25 mouse cellular contexts compared by ENCODE assay signal in the genomic region with DNA sequence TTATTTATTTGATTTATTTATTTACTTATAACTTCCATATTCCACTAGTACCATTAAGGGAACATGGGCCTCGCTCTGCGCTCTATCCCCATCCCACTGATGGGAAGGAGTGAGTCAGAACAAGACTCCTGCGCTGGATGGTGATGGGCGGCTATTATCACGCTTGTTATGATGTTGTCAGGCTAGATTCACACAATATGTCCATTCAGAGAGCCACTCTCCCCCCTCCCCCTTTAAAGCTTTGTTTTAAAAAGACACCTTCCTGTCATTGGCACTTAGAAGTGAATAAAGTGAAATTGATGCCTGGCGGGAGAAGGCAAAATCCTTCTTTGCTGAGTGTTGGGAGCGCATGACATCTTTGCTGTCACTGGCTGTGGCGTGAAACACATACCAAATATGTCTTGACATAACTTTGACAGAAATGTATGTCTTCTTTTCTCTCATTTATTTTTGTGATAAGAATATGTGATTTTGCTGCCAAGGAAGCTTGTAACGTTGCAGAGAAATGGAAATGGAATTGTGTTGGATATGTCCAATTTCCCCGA.
DNase-seq lines count a peak whose midpoint lies in the region; ATAC-seq and TF ChIP-seq lines count a peak whose summit lies in the region.
"Had no signal": no experiment of that assay in that cellular context is flagged by ENCODE, and none has a peak within 500 bp of the region (broad histone marks: within the 10 kb centered on the region; RNA-seq: fewer than 3 reads in every experiment).

No protein-coding gene starts in this region.

- H3K27ac ChIP-seq in forebrain, embryonic 15.5 days (replicated peaks) = no peak overlapping the region
- H3K27ac ChIP-seq in forebrain, embryonic 12.5 days = no peak overlapping the region
- peak overlapping the region; percentile 74 for H3K27ac ChIP-seq in hindbrain, embryonic 10.5 days
- H3K27ac ChIP-seq in hindbrain, embryonic 12.5 days = no peak overlapping the region
- H3K27ac ChIP-seq in forebrain, postnatal 0 days (ENCODE audit: low read depth, low read length) = no peak overlapping the region
- H3K27ac ChIP-seq: embryonic facial prominence, embryonic 12.5 days; embryonic facial prominence, embryonic 15.5 days; heart, embryonic 13.5 days; hindbrain, embryonic 14.5 days; hindbrain, postnatal 0 days had no signal

- peaks cover 34% of the 10 kb centered on the region for H3K4me1 ChIP-seq in forebrain, embryonic 15.5 days
- peaks cover 48% of the 10 kb centered on the region for H3K4me1 ChIP-seq in forebrain, embryonic 12.5 days
- peaks cover 57% of the 10 kb centered on the region for H3K4me1 ChIP-seq in hindbrain, embryonic 10.5 days (replicated peaks)
- H3K4me1 ChIP-seq in hindbrain, embryonic 12.5 days = peaks cover 41% of the 10 kb centered on the region
- H3K4me1 ChIP-seq in forebrain, postnatal 0 days (ENCODE audit: insufficient read depth) = peaks cover 3% of the 10 kb centered on the region
- H3K4me1 ChIP-seq: embryonic facial prominence, embryonic 12.5 days had no signal

- no peak overlapping the region for H3K9ac ChIP-seq in forebrain, embryonic 15.5 days (replicated peaks)
- H3K9ac ChIP-seq in forebrain, embryonic 12.5 days = no peak overlapping the region
- no peak overlapping the region; the same call in 1 of the 2 replicates for H3K9ac ChIP-seq in hindbrain, embryonic 12.5 days
- no peak overlapping the region for H3K9ac ChIP-seq in forebrain, postnatal 0 days
- H3K9ac ChIP-seq: embryonic facial prominence, embryonic 12.5 days; embryonic facial prominence, embryonic 15.5 days; heart, embryonic 13.5 days; hindbrain, embryonic 14.5 days had no signal

- H3K4me3 ChIP-seq in forebrain, embryonic 15.5 days = no peak overlapping the region
- no peak overlapping the region for H3K4me3 ChIP-seq in forebrain, embryonic 12.5 days (replicated peaks)
- no peak overlapping the region for H3K4me3 ChIP-seq in hindbrain, embryonic 10.5 days
- H3K4me3 ChIP-seq in hindbrain, embryonic 12.5 days = no peak overlapping the region
- no peak overlapping the region for H3K4me3 ChIP-seq in forebrain, postnatal 0 days (ENCODE audit: low read depth, low read length)
- H3K4me3 ChIP-seq: embryonic facial prominence, embryonic 12.5 days; embryonic facial prominence, embryonic 15.5 days; heart, embryonic 13.5 days had no signal

- 0 out of 2 replicates have a peak, but pooled peaks have one; percentile 27 for ATAC-seq in forebrain, embryonic 15.5 days (replicated peaks)
- ATAC-seq in forebrain, embryonic 12.5 days (ENCODE audit: low FRiP score) = no peak
- ATAC-seq in hindbrain, embryonic 12.5 days (ENCODE audit: low FRiP score) = no peak
- peak; percentile 65 for ATAC-seq in forebrain, postnatal 0 days
- ATAC-seq: CD4-positive, CD25-positive, alpha-beta regulatory T cell, adult 4 months; hindbrain, postnatal 0 days; inflammation-experienced regulatory T-cells, adult 6 months; intestine, embryonic 16.5 days had no signal

- no peaks in the 10 kb centered on the region for H3K36me3 ChIP-seq in forebrain, embryonic 15.5 days
- H3K36me3 ChIP-seq in forebrain, embryonic 12.5 days (replicated peaks) = no peaks in the 10 kb centered on the region
- no peaks in the 10 kb centered on the region for H3K36me3 ChIP-seq in hindbrain, embryonic 10.5 days
- H3K36me3 ChIP-seq in hindbrain, embryonic 12.5 days = no peaks in the 10 kb centered on the region
- no peaks in the 10 kb centered on the region for H3K36me3 ChIP-seq in forebrain, postnatal 0 days (ENCODE audit: insufficient read depth)
- H3K36me3 ChIP-seq: embryonic facial prominence, embryonic 12.5 days; embryonic facial prominence, embryonic 15.5 days; heart, embryonic 13.5 days had no signal

- no peak for DNase-seq in hindbrain, embryonic 10.5 days (ENCODE audit: low spot score)
- DNase-seq in retina, postnatal 1 day = peak; percentile 53
- no peak for DNase-seq in retina, embryonic 14.5 days (ENCODE audit: low spot score)
- DNase-seq in forebrain, postnatal 0 days = no peak
- no peak for DNase-seq in cerebellum, postnatal 14 days
- DNase-seq: adrenal gland, adult 2 months; adrenal gland, postnatal 14 days; cerebellum, adult 18-20 months; cerebellum, adult 9-10 months; cerebellum, postnatal 25 days; gastrocnemius, postnatal 10 days; gastrocnemius, postnatal 36 days; heart, postnatal 14 days; kidney, adult 18-20 months had no signal

- 48% methylated on average over 10 of the region's 10 CpGs for WGBS in forebrain, embryonic 15.5 days
- 68% methylated on average over 10 of the region's 10 CpGs for WGBS in forebrain, embryonic 12.5 days
- 56% methylated on average over 10 of the region's 10 CpGs for WGBS in hindbrain, embryonic 10.5 days
- WGBS in hindbrain, embryonic 12.5 days = 56% methylated on average over 10 of the region's 10 CpGs
- WGBS in forebrain, postnatal 0 days = 50% methylated on average over 10 of the region's 10 CpGs

- H3K9me3 ChIP-seq in forebrain, embryonic 15.5 days = no peaks in the 10 kb centered on the region
- H3K9me3 ChIP-seq in forebrain, embryonic 12.5 days = no peaks in the 10 kb centered on the region
- H3K9me3 ChIP-seq in hindbrain, embryonic 10.5 days = no peaks in the 10 kb centered on the region
- no peaks in the 10 kb centered on the region for H3K9me3 ChIP-seq in hindbrain, embryonic 12.5 days (replicated peaks)
- H3K9me3 ChIP-seq in forebrain, postnatal 0 days (ENCODE audit: low read length) = no peaks in the 10 kb centered on the region
- H3K9me3 ChIP-seq: embryonic facial prominence, embryonic 12.5 days; embryonic facial prominence, embryonic 15.5 days; heart, embryonic 13.5 days had no signal

- no peak overlapping the region for H3K4me2 ChIP-seq in forebrain, embryonic 15.5 days (replicated peaks)
- no peak overlapping the region for H3K4me2 ChIP-seq in forebrain, embryonic 12.5 days
- no peak overlapping the region for H3K4me2 ChIP-seq in hindbrain, embryonic 12.5 days (replicated peaks)
- H3K4me2 ChIP-seq in forebrain, postnatal 0 days (ENCODE audit: low read depth) = no peak overlapping the region
- H3K4me2 ChIP-seq: embryonic facial prominence, embryonic 12.5 days; embryonic facial prominence, embryonic 15.5 days; heart, embryonic 13.5 days; hindbrain, embryonic 14.5 days had no signal

- H3K27me3 ChIP-seq in forebrain, embryonic 15.5 days = no peaks in the 10 kb centered on the region
- no peaks in the 10 kb centered on the region for H3K27me3 ChIP-seq in forebrain, embryonic 12.5 days
- H3K27me3 ChIP-seq in hindbrain, embryonic 10.5 days (ENCODE audit: insufficient read depth, poor library complexity, severe bottlenecking) = peaks cover 4% of the 10 kb centered on the region; the same call in 1 of the 2 replicates
- H3K27me3 ChIP-seq in hindbrain, embryonic 12.5 days = peaks cover 5% of the 10 kb centered on the region; the same call in 1 of the 2 replicates
- H3K27me3 ChIP-seq in forebrain, postnatal 0 days (ENCODE audit: insufficient read depth, low read length) = 0 out of 2 replicates have a peak, but pooled peaks cover 7% of the 10 kb centered on the region

- TF ChIP-seq CTCF in forebrain, postnatal 0 days (IDR thresholded peaks at IDR 0.05; ENCODE audit: low read depth) = no peak

Comparison
In these comparisons a context has a peak if more than half of its experiments do, and no peak if none do; other contexts are left out.
1. ATAC-seq: peak in forebrain, embryonic 15.5 days (single experiment) and forebrain, postnatal 0 days (single experiment); none in forebrain, embryonic 12.5 days (single experiment) and hindbrain, embryonic 12.5 days (single experiment).